Mouse (Mus musculus) midbrain, embryonic 14.5 days (tissue): Measurements from ENCODE around the gene Gnai2. TPM values are rescaled to one million over a fixed set of nuclear protein-coding genes. Genes with fewer than 3 reads are reported as not detected.

Source experiments
- ATAC-seq: fragments of 200-750 bp; cut with Nextera tagmentation; 2 replicates; pipeline ENCODE4 v1.8.0; 2017; ENCODE audit warnings: moderate number of reproducible peaks, moderate library complexity; ENCODE audit not compliant: low FRiP score, low TSS enrichment
- DNase-seq: peaks from one replicate; pipeline ENCODE4 v3.0.0-alpha.2; 2015
- H3K27ac ChIP-seq: fragments of 300-500 bp; sonication (generic); replicated peaks from 2 replicates; pipeline ENCODE4 v1.5.1; 2014; ENCODE audit warnings: mild to moderate bottlenecking, low read depth, low read length, moderate library complexity
- H3K27me3 ChIP-seq: fragments of 300-500 bp; sonication (generic); 2 replicates; pipeline ENCODE4 v1.6.1; 2014; ENCODE audit warnings: low read length, control low read depth, mixed read lengths; ENCODE audit not compliant: control insufficient read depth, insufficient read depth
- H3K36me3 ChIP-seq: fragments of 300-500 bp; sonication (generic); 2 replicates; pipeline ENCODE4 v1.6.1; 2014; ENCODE audit warnings: low read length, control low read depth; ENCODE audit not compliant: control insufficient read depth, insufficient read depth
- H3K4me1 ChIP-seq: fragments of 300-500 bp; sonication (generic); 2 replicates; pipeline ENCODE4 v1.6.1; 2014; ENCODE audit warnings: mild to moderate bottlenecking, antibody characterized with exemption, low read length, control low read depth; ENCODE audit not compliant: control insufficient read depth, insufficient read depth
- H3K4me2 ChIP-seq: fragments of 300-500 bp; sonication (generic); 2 replicates; pipeline ENCODE4 v1.6.1; 2014; ENCODE audit warnings: mild to moderate bottlenecking, low read length, moderate library complexity
- H3K4me3 ChIP-seq: fragments of 300-500 bp; sonication (generic); replicated peaks from 2 replicates; pipeline ENCODE4 v1.5.1; 2014; ENCODE audit warnings: low read depth, low read length
- H3K9ac ChIP-seq: fragments of 300-500 bp; sonication (generic); replicated peaks from 2 replicates; pipeline ENCODE4 v1.6.1; 2014; ENCODE audit warnings: mild to moderate bottlenecking, low read length, moderate library complexity
- H3K9me3 ChIP-seq: fragments of 300-500 bp; sonication (generic); 2 replicates; pipeline ENCODE4 v1.6.1; 2016; ENCODE audit warnings: low read length, control low read depth, mixed read lengths; ENCODE audit not compliant: control insufficient read depth
- WGBS: fragments of 180-500 bp; shearing (Covaris S2); extraction: QIAGEN DNeasy Blood & Tissue Kit; methylation state at CpG from one replicate; pipeline ENCODE4 v1.1.7; 2014; 5-methylcytosine and 5-hydroxymethylcytosine counted together
- polyA plus RNA-seq: library from polyadenylated mRNA; unstranded; fragments of >200 nt; fragmentation: Nextera tagmentation; extraction: Ambion mirVana; gene quantifications from 2 replicates; pipeline ENCODE4 v1.2.1, GENCODE M21; 2014

The Gnai2 gene
- polyA plus RNA-seq, 1 experiment from 2014 or later: 326 TPM

GRCm38 (mm10) chr9:107663525-107663924, 28.4 kb upstream of the Gnai2 start:
- WGBS: 56% methylated on average over 9 of the region's 9 CpGs
- no peak overlapping the region for H3K4me2 ChIP-seq
- no peak overlapping the region for H3K9ac ChIP-seq
- H3K4me1 ChIP-seq: peaks cover 27% of the 10 kb centered on the region
- H3K36me3 ChIP-seq: no peaks in the 10 kb centered on the region
- no peak overlapping the region for H3K4me3 ChIP-seq
- no peak for ATAC-seq
- H3K9me3 ChIP-seq: no peaks in the 10 kb centered on the region
- peaks cover 15% of the 10 kb centered on the region for H3K27me3 ChIP-seq
- no peak overlapping the region for H3K27ac ChIP-seq
- no peak for DNase-seq

DNA sequence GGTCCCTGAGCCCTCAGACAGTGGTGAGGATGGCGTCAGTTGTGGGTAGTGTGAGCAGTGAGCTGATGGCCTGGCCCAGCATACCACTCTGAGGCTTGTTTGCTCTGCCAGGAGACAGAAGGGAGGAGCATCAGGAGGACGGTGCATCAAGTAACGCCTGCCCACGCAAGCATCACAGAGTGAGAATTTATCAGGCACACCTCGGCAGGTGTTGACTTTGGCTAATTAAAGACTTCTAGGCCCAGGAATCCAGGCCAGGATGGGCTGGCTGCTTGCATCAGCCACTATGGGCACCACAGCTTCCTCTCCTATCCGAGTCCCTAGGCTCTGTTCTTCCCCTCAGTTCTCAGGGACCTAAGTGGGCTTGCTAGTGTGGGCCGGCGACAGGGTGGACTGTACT, 27.2 kb upstream of the Gnai2 start:
- no peaks in the 10 kb centered on the region for H3K9me3 ChIP-seq
- WGBS: 92% methylated on average over 8 of the region's 8 CpGs
- H3K4me2 ChIP-seq: no peak overlapping the region
- H3K9ac ChIP-seq: no peak overlapping the region
- peaks cover 23% of the 10 kb centered on the region for H3K4me1 ChIP-seq
- ATAC-seq: no peak
- no peaks in the 10 kb centered on the region for H3K36me3 ChIP-seq
- peaks cover 15% of the 10 kb centered on the region for H3K27me3 ChIP-seq
- no peak for DNase-seq
- no peak overlapping the region for H3K27ac ChIP-seq
- no peak overlapping the region for H3K4me3 ChIP-seq

GRCm38 (mm10) chr9:107660777-107661176, 25.6 kb upstream of the Gnai2 start:
- ATAC-seq: no peak
- Histone ChIP-seq H3K9me3 (no peaks in the 10 kb centered on the region), H3K4me2 (no peak overlapping the region), H3K27me3 (peaks cover 5% of the 10 kb centered on the region; the same call in 1 of the 2 replicates), H3K27ac (no peak overlapping the region), H3K36me3 (no peaks in the 10 kb centered on the region), H3K4me1 (peaks cover 10% of the 10 kb centered on the region), H3K9ac (no peak overlapping the region), H3K4me3 (no peak overlapping the region)
- 53% methylated on average over 3 of the region's 3 CpGs for WGBS
- no peak for DNase-seq

GRCm38 (mm10) chr9:107659961-107660360, 24.8 kb upstream of the Gnai2 start:
- ATAC-seq: no peak

DNA sequence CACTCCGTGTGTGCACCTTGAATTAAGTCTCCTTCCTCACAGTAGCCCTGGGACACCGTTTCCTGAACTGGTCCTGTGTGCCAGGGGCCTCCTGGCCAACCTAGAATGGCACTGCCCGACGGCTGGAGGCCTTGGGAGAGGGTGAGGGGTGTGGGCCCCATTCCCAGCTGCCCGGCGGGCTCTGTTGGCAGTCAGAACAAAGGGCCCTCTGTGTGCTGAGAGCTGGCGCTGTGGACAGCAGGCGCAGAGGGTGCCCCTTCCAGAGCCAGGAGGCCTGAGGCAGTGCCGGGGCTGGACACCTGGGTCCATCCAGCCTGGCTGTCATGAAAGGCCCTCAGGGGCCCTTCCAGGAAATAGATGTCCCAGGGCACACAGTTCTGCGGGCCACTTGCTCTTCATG, 24.4 kb upstream of the Gnai2 start:
- WGBS: 73% methylated on average over 10 of the region's 10 CpGs
- H3K9ac ChIP-seq: no peak overlapping the region; the same call in 1 of the 2 replicates
- no peaks in the 10 kb centered on the region for H3K9me3 ChIP-seq
- no peaks in the 10 kb centered on the region for H3K36me3 ChIP-seq
- H3K4me2 ChIP-seq: no peak overlapping the region
- H3K27ac ChIP-seq: peak overlapping the region; percentile 32; the same call in 1 of the 2 replicates
- no peaks in the 10 kb centered on the region for H3K27me3 ChIP-seq
- DNase-seq (peak; percentile 40), ATAC-seq (no peak)
- peaks cover 10% of the 10 kb centered on the region for H3K4me1 ChIP-seq
- H3K4me3 ChIP-seq: no peak overlapping the region

More at GRCm38 (mm10) chr9:107659961-107660360, 24.8 kb upstream of the Gnai2 start:
- H3K27ac ChIP-seq: peak overlapping the region; percentile 32; the same call in 1 of the 2 replicates
- H3K4me2 ChIP-seq: no peak overlapping the region
- no peak for DNase-seq
- H3K4me1 ChIP-seq: peaks cover 10% of the 10 kb centered on the region
- no peaks in the 10 kb centered on the region for H3K36me3 ChIP-seq
- H3K27me3 ChIP-seq: no peaks in the 10 kb centered on the region
- no peak overlapping the region; the same call in 1 of the 2 replicates for H3K9ac ChIP-seq
- H3K4me3 ChIP-seq: no peak overlapping the region
- no peaks in the 10 kb centered on the region for H3K9me3 ChIP-seq
- WGBS: 95% methylated on average over 3 of the region's 3 CpGs

GRCm38 (mm10) chr9:107658096-107658495, 22.9 kb upstream of the Gnai2 start:
- no peaks in the 10 kb centered on the region for H3K9me3 ChIP-seq
- WGBS: 92% methylated on average over 6 of the region's 6 CpGs
- H3K27ac ChIP-seq: no peak overlapping the region
- H3K36me3 ChIP-seq: no peaks in the 10 kb centered on the region
- ATAC-seq (no peak), DNase-seq (no peak)
- no peak overlapping the region for H3K9ac ChIP-seq
- H3K4me1 ChIP-seq: 0 out of 2 replicates have a peak, but pooled peaks cover 4% of the 10 kb centered on the region
- no peak overlapping the region for H3K4me3 ChIP-seq
- H3K27me3 ChIP-seq: no peaks in the 10 kb centered on the region
- no peak overlapping the region for H3K4me2 ChIP-seq

- Histone ChIP-seq H3K9me3 (no peaks in the 10 kb centered on the region), H3K4me1 (0 out of 2 replicates have a peak, but pooled peaks cover 4% of the 10 kb centered on the region), H3K27me3 (no peaks in the 10 kb centered on the region), H3K9ac (no peak overlapping the region), H3K36me3 (no peaks in the 10 kb centered on the region), H3K4me2 (no peak overlapping the region), H3K27ac (no peak overlapping the region), H3K4me3 (no peak overlapping the region)
- no peak for DNase-seq
- ATAC-seq: no peak
- WGBS: 81% methylated on average over 5 of the region's 5 CpGs
Observed at GRCm38 (mm10) chr9:107657144-107657543, 22.0 kb upstream of the Gnai2 start.

DNA sequence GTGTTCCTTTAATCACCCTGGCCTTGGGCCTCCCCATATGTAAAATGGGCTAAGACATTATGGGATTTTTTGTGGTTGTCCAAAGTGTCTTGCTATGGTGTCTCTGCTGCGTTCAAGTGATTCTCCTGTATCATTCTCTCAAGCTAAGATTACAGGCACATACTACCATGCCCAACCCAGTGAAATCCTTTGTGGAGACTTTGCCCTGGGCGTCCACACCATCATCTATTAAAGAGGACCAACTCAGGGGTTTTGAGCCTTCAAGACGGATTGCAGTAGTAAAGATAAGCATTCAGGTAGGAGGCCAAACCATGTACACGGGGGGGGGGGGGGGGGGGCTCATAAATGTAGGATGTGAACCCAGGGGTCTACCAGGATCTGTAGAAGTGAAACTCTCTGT, 19.4 kb upstream of the Gnai2 start:
- Histone ChIP-seq H3K36me3 (no peaks in the 10 kb centered on the region), H3K9ac (no peak overlapping the region), H3K27me3 (no peaks in the 10 kb centered on the region), H3K9me3 (no peaks in the 10 kb centered on the region), H3K4me2 (no peak overlapping the region), H3K4me1 (0 out of 2 replicates have a peak, but pooled peaks cover under 1% of the 10 kb centered on the region), H3K27ac (no peak overlapping the region), H3K4me3 (no peak overlapping the region)
- ATAC-seq: no peak
- DNase-seq: no peak
- WGBS: 88% methylated on average over 4 of the region's 4 CpGs

- no peak for ATAC-seq
Observed at GRCm38 (mm10) chr9:107653474-107653873, 18.3 kb upstream of the Gnai2 start.

More at GRCm38 (mm10) chr9:107653474-107653873, 18.3 kb upstream of the Gnai2 start:
- Histone ChIP-seq H3K9ac (no peak overlapping the region), H3K36me3 (no peaks in the 10 kb centered on the region), H3K27ac (no peak overlapping the region), H3K27me3 (no peaks in the 10 kb centered on the region), H3K9me3 (no peaks in the 10 kb centered on the region), H3K4me2 (no peak overlapping the region), H3K4me1 (no peaks in the 10 kb centered on the region), H3K4me3 (no peak overlapping the region)
- WGBS: 87% methylated on average over 2 of the region's 2 CpGs
- no peak for DNase-seq
